Mouse (Mus musculus) spleen, postnatal 14 days (tissue): Measurements from ENCODE around the gene Ltb4r1.
A peak's percentile ranks its signal among the peaks of the same experiment; 100 is the strongest.

Source experiments
- DNase-seq, 2 experiments: peaks; one replicate each; pipeline ENCODE4 v3.0.0; 2021 to 2022; ENCODE audit warnings: low spot score in 2 of 2

Gene Ltb4r1

GRCm38 (mm10) chr14:55765696-55766095, at the start of gene Ltb4r1:
Ltb4r1 (plus strand) TSS chr14:55765962.
- DNase-seq, result no peak

DNA sequence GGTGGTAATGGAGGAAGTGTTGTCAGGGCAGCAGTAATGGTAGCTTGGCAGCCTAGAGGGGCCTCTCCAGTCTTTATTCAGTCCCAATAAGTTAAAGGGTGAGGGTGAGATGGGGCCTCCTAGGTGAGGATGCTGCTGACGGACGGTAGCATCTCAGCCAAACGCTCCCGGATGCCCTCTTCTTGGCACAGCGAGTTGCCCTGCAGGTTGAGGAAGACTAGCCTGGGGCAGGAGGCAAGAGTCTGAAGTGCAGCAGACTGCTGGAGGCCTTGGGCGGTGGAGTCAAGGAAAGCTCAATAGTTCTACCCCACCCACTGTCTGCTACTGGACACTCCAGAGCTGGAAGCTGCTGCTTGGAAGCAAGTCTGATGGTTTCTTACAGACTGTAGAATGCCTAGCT, 49.5 kb upstream of the Ltb4r1 start:
- DNase-seq, result no peak

- DNase-seq, result no peak
Observed at GRCm38 (mm10) chr14:55716884-55717283, 48.9 kb upstream of the Ltb4r1 start.

- no peak for DNase-seq
Observed at GRCm38 (mm10) chr14:55719737-55720136, 46.0 kb upstream of the Ltb4r1 start.

- DNase-seq, result no peak
Observed at GRCm38 (mm10) chr14:55720666-55721065, 45.1 kb upstream of the Ltb4r1 start.

DNA sequence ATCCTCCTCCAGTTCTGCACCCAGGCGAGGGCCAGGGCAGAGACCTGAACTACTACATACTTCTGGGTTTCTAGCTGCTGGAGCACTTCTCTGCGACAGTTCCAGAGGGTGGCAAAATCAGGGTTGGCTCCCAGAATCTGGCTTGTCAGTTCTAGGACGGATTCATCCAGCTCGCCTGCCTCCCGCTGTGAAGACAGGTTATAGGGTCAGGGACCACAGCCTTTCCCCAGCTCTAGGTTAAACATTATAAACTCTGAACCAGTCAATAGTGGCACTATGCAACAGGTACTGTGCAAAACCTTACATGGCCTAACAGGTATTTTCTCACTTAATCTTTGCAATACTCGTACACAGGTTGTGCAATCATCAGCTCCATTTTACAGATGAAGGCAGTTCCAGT, 44.7 kb upstream of the Ltb4r1 start:
- no peak for DNase-seq

GRCm38 (mm10) chr14:55721700-55722437, 43.9 kb upstream of the Ltb4r1 start, which contains the start of gene Rabggta:
Rabggta (minus strand) TSS chr14:55722263.
- DNase-seq, result peak; percentile 85 to 90

DNA sequence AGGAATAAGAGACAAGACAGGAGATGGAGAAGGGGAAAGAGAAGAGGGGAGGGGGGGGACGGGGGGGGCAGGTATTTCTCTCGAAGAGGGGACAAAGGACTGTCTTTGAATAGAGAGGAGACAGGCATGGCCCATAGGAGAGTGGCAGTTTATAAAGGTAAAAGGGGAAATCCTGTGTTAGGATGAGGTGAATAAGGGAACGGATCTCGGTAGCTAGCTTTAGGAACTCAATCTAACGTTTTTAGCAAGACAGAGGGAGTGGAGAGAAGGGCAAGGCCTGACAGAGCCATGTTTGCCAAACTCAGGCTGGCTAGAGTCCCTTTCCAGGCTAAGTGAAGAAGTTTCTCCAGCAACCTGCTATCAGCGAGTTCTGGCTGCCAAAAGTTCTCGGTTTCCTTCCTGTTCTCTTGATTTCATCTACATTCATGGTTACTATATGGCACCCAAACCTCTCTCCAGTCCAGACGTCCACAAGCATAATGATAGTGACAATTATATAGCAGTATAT, 43.3 kb upstream of the Ltb4r1 start:
- no peak for DNase-seq

GRCm38 (mm10) chr14:55723433-55723832, 42.3 kb upstream of the Ltb4r1 start:
- no peak for DNase-seq

DNA sequence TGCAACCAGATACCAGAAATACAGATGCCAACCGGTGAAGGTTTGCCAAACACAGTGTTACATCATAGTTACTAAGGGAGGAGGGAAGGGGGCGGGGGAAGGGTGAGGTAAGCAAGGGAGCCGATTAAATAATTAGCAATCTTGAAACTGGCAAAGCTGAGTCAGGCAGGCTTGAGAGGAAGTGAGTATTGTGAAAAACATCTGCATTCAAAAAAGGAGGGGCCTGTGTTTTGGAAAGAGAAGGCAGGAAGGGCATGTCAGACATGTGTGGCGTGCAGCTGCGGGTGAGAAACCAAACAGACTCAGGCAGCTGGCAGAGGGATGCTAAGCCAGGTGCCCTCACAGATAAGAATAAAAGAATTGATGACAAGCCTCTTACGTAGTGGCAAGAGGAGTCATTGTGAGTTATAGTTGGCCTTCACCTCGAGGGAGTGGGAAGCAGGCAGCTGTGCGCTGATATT, 41.3 kb upstream of the Ltb4r1 start:
- no peak for DNase-seq

- no peak for DNase-seq
Observed at GRCm38 (mm10) chr14:55726261-55726660, 39.5 kb upstream of the Ltb4r1 start.

DNA sequence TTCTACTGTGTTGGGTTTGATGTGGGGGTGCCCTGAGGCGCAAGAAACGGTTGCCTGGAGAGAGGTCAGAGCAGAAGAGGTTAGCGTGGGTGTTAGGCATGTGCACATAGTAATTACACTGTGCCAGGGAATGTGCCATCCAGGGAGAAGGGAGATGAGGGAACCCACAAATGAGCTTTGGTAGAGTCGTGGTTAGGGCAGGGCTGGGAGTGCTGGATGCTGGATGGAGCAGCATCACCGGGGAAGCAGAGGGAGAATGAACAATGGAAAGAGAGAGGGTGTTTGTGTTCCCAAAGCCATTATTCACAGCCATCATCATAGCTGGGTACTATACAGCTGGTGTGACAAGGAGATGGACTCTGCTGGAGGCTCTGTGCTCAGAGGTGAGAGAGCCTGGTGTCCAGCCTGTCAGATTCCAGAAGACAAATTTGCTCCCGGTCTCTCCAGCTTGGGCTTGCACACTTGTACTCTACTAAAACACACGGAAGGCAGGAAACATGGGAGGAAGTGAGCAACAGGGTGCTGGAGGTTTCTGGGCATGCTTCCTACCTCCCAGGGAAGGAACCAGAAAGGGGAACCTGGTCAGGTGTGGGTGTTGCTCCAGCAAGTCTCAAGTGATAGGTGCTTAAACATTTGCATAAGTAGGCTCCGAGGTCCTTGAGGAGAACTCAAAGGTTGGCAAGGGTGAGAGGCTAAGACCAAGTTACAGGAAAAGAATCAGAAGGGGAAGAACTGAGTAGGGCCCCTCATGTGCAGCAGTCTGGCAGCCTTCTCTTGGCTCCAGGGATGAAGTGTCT, 37.7 kb upstream of the Ltb4r1 start:
- no peak for DNase-seq

DNA sequence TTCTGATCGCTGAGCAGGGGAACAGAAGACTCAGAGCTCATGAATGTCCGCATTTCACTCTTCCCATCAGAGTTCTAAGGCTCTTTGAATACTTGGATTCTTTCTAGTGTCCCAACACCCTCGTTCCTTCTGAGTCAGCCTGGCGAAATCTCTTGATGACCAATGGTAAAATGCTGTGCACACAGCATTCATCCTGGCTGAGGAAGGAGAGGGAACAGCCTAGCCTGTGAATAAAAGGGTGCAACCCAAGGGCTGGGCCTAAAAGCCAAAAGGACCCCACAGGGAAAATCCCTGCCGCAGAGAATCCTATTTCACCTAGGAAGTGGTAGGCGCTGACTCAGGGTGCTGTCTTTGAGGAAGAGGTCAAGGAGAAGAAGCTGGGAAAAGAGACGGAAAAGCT, 35.6 kb upstream of the Ltb4r1 start:
- DNase-seq, result no peak

DNA sequence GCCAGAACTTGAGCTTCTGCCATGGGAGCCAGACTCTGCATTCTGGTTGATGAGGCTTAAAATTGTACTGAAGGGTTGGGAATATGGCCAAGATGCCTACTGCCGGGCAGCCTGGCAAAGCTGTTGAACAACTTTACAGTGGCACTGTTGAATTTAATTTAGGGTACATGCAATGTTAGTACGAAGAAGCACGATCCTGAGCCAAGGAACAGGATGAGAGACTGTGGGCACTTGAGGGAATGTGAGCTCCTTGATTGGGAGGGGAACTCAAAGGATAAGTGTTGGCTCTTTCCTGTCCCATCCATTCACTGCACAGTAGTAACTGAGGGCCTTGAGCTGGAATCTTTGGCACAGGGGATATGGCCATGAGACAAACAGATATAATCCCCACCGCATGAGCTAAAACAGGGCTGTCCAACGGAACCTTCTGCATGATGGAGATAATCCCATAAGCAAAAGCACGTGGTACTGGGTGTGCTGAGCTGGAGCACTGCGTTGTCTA, 35.2 kb upstream of the Ltb4r1 start:
- no peak for DNase-seq

DNA sequence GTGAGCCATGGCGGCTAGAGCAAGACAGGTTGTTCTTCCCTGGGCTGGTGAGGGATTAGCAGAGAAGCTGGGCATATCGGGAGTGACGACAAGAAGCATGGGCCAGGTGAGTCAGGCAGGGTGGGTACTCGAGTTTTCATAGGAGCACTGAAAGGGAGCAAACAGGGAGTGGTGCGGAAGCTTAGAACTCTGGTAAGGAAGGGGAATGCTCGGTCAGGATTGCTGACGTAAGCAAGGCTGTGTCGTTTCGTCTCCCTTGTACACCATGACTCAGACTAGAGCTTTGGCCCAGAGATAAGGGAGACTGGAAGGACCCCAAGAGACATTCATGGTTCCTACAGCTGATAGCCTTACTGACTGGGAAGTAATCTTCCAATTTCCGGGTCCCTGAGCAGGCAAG, 31.9 kb upstream of the Ltb4r1 start:
- no peak for DNase-seq

DNA sequence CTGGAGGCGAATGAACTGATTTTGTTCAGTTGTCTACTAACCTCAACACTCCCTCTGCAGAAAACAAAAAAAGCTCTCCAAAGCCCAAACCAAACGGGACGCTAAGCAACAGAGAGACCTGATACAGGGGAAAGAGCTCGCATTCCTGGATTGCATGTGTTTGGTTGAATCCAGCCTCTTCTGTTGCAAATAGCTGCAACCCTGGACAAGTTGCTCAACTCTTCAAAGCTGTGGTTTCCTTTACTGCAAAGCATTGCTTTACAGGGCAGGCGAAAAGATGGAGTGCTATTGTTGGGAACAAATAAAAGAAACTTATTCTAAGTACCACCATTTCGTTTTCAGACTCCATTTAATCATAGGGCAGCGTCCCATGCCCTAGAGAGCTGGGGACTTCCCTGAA, 30.9 kb upstream of the Ltb4r1 start:
- no peak for DNase-seq

DNA sequence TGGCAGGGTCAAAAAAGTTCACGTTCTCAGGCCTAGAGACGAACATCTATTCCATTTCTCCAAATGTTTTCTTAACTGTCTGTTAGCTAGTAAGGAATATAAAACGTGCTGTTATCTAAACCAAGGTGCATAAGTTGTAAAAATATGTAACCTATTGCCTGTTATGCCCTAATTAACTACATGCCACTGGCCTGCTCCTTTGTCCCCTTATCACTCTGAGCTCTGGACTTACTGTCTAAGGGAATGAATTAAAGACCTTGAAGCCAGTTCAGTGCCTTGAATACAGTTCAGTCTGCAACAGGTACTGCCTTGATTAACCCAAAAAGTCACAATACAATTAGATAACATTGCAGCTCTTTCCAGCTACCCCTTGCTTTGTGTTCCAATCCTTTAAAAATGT, 30.4 kb upstream of the Ltb4r1 start:
- DNase-seq, result no peak

- no peak for DNase-seq
Observed at GRCm38 (mm10) chr14:55735758-55736157, 30.0 kb upstream of the Ltb4r1 start.

- no peak for DNase-seq
Observed at GRCm38 (mm10) chr14:55737086-55737687, 28.6 kb upstream of the Ltb4r1 start.

DNA sequence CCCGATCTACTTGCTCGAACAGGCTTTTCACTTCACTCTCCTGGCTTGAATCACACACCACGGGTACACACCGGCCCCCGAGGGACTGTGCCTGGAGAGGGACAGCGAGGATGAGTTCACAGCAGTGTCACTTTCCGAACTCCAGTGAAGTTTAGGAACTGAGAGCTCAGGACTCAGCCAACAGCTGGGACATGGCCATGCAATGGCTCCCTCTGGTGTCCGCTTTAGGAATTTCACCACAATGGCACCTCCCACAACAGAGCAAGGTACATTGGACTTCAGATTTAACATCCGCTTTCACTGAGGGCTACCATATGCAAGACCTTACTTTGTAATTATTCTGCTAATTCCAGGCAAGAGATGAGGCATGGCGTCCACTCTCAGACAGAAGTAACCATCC, 22.1 kb upstream of the Ltb4r1 start:
- DNase-seq, result peak; percentile 74 to 87

DNA sequence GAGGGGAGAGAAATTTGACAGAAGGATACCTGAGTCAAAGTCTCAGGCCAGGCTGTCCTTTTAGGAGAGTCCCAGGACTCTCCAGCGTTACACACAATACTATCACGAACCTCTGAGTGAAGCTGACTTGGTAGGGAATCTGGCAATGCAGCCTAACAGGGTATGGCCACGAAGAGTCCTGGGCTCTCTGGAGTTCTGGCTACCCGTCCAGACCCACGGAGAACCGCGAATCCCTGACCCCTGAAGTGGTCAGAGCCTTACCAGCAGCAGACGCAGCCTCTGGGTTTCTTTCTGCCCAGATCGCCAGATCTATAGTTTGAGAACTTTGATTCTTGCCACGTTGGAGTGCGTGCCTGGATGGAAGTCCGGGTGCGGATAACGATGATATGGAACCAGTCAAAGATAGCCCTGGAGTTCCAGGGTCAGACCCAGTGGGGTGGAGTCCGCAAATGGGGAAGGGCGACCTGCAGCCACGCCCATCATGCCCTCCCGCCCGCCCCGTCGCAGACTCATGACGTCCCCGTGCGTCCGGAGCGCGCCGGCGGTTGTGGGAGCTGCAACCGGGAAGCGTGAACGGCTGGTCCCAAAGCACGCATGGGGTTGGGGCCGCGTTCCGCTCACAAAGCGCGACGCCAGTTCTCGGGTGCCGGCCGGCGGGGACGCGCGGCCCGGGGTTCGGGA, 20.4 kb upstream of the Ltb4r1 start, which contains the start of the genes Dhrs1 and Nop9:
Dhrs1 (minus strand) TSS at position 511 of the 681 bp plus-strand sequence.
Nop9 (plus strand) TSS at position 514 of the 681 bp plus-strand sequence.
- DNase-seq, result peak; percentile 71 to 81
